Mouse (Mus musculus) liver, adult (tissue): ENCODE measurements around the gene Tmem231.

ENCODE experiments used
- GATA4 ChIP-seq: IDR thresholded peaks from 2 replicates; pipeline ENCODE4 v1.6.1; 2014; ENCODE audit warnings: mild to moderate bottlenecking, low read length; ENCODE audit not compliant: insufficient replicate concordance

Tmem231 gene

DNA sequence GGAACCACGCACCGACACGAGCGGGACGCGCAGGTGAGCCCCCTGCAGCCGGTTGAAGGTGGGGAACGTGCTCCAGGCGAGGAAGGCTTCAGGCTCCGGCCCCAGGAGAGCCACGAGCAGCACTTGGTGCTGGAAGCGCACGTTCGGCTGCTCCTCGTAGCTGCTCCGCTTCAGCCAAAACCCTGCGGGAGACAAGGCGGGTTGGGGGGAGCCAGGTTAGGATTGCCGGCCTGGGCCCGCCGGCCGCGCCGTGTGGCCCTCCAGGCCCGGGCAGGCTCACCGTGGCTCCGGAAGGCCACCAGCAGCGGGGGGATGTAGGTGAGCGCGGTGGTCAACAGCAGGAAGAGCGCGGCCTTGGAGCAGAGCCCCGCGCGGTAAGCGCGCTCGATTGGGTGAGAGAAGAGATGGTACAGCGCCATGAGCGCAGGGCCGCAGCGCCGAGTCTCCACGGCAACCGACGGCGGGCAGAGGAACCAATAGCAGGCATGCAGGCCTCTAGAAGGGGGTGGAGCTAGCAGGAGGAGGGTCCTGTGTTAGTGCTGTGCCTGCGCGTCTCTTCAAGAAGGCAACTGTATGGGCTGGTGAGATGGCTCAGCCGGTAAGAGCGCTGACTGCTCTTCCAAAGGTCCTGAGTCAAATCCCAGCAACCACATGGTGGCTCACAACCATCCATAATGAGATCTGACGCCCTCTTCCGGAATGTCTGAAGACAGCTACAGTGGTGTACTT, at the start of gene Tmem231:
Tmem231 (minus strand) TSS at position 534 of the 729 bp plus-strand sequence.
- TF ChIP-seq GATA4 = no peak

DNA sequence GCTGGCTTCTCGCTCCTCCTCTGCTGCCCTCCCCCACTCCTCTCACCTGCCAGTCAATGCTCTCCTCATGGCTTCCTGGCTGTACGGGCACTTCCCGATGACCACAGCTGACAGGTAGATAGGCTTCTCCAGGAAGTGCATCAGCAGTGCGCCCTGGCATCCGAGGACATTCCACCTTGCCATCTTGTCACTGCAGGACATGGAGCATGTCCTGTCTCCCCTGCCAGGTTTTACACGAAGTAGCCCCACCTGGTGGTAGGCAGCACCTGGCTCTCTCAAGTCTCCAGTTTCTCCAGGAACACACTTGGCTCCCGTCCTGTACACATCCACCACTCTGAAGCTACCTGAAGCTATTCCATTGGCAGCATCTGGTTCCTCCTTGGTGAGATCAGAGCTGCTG, 48.4 kb upstream of the Tmem231 start:
- no peak for TF ChIP-seq GATA4

DNA sequence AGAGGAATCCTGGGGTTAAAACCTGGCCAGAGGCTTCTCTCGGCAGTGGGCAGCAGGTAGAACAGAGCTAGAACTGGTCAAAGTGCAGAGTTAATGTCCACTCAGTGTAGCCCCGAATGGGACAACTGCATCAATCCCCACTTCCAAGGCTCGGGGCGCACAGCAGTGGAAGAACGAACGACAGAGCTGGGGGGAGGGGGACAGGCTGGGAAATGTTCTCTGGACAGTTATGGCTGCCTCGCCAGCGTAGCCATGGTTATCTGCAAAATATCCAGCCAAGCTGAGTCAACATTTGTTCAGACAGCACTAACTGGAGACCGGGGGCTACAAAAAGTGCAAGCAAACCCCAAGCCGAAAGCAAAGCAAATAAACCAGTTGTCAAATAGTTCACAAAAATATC, 44.5 kb upstream of the Tmem231 start:
- no peak for TF ChIP-seq GATA4

DNA sequence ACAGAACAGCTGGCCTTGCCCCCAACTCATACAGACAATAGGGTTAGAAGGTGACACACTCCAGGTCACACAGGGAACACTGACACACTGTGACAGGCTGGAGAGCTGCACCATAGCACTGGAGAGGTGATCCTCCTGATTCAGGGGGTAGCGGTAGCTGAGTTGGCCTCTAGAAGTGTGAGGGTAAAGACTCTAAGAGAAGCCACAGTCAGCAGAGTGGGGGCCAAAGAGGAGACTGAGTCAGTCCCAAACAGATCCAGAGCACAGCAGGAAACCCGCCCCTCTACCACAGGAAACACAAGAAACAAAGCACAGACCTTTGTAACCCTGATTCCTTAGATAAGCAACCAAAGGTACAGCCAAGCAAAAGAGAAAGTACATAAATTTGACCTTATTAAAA, 42.6 kb upstream of the Tmem231 start:
- no peak for TF ChIP-seq GATA4

DNA sequence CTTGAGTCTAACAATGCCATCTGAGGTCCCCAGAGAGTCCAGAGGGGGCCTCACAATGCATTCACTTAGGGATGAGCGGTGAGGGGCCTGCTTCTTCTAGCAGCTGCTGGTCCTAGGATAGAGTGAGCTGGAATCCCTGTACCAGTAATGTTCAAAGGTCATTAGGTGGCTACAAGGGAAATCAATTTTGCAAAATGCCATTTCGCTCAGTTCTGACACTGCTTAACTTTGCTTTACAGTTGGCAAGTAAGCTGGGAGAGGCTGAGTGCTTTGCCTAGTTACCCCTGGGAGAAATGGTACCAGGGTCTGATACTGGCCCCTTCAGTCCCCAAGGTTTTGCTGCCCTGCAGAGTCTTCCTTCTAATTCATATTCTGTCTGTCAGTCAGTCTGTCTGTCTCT, 42.0 kb upstream of the Tmem231 start:
- TF ChIP-seq GATA4 = no peak

DNA sequence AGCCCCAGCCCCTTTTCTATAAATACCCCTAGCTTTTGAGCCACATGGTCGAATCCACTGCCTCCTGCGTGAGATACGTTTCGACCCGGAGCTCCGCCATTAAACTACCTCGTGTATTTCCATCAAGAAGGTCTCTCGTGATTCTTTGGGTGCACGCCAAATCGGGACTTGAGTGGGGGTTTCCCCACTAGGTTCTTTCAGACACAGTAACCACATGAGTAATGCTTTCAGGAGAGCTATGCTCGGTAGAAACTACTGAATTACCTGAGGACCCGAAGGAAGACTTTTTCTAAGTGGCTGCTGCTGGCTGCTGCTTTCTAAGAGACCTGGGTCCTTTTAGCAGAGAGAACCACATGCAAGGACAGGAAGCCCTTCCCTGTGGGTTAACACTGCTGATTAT, 40.5 kb upstream of the Tmem231 start:
- no peak for TF ChIP-seq GATA4

DNA sequence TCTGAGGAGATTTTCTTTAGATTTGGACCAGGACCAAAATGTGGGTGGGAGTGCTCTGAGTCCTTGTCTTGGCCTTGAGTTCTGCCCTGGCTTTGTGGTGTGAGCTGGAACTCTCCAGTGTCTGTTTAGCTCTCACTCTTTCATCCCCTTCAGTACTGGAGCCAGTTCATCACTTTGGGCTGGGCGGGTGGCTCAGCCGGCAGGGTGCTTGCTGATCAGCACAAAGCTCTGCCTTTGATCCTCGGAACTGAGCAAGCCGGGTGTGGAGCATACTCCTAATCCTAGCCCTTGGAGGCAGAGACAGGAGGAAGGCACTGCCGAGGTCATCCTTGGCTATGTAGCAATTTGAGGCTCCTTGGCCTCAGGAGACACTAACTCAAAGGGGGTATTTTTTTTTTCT, 35.3 kb upstream of the Tmem231 start:
- no peak for TF ChIP-seq GATA4

DNA sequence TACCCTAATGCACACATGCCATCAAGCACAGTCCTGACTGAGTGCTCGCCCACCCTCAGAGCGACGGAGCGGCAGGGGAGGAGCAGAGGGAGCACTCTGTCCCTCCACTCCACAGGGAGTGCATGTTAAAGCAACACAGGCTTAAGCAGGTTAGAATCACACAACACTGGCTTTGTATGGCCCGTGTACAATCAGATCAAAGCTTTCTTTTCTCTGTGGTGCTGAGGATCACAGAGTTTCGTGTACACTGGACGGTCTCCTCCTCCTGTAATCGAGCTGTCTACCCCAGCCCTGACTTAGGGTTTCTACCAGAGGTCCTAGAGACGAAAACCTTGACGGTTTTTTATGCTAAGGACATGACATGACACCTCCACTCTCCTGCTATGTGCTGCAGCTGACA, 34.9 kb upstream of the Tmem231 start:
- TF ChIP-seq GATA4 = no peak

DNA sequence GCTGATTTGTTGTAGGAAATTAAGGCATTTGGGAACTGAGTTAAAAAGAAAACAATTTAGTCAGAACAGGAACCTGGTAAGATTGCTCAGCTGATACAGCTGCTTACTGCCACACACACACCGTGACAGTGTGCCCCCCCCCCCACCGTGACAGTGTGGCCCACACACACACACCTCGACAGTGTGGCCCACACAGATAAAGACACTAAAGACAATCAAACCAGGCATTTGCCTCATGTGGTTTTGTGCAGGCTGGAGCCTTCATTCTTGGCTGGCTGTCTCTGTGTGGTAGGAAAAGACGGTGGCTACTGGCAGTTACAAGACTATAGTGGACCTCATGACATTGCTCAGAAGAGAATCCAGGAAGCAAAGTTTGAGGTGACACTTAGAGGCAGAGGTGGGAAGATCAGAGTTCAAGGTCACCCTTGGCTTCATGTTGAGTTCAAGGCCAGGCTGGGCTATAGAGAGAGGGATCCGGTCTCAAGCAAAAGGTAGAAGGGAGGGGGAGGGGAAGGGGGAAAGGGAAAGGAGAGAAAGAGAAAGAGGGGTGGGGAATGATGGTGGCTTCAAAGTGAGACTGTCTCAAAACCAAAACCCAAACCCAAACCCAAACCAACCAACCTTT, 33.7 kb upstream of the Tmem231 start:
- no peak for TF ChIP-seq GATA4

DNA sequence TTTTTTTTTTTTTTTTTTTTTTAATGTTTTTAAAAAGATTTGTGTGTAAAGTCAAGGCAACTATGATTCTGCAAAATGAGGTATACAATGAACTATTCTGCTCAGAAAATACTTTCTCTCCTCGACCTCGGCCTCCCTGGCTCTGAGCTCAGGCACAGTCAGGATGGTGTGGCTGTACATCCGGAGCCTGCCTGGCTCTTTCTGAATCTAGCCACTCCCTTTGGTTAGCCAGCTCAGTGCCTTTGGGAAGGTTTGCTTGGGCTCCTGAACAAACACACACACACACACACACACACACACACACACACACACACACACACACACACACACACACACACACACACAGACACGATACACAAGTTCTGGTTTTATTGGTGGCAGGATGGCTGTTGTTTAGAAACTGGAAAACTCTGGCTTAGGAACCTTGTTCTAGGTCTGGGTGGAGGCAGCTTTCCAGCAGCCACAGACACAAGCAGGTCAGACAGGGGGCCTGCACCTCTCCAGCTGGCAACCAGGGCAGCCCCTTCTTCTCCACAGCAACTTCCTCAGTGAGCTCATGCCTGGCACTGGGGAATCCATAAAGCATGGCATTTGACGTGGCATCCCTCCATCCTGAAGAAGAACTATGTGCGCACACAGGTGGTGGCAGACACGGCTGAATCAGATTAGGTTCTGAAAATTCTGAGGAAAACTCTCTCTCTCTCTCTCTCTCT, 31.3 kb upstream of the Tmem231 start:
- no peak for TF ChIP-seq GATA4

DNA sequence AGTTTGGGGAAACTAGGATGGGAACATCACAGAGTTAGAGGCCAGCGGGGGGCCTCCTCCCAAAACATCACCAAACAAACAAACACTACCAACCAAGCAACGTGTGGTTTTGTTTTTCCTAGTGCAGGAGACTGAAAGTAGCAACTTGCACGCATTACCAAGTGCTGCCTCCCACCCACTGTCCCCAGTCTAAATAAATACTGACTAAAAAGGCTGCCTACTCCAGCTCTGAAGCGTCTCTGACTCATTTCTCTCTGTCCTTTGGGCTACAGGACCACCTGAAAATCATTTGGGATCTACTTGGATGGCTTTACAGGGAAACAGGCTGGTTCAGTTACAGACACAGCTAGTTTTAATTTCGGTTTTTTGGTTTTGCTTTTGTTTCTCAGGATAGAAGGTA, 30.7 kb upstream of the Tmem231 start:
- no peak for TF ChIP-seq GATA4

DNA sequence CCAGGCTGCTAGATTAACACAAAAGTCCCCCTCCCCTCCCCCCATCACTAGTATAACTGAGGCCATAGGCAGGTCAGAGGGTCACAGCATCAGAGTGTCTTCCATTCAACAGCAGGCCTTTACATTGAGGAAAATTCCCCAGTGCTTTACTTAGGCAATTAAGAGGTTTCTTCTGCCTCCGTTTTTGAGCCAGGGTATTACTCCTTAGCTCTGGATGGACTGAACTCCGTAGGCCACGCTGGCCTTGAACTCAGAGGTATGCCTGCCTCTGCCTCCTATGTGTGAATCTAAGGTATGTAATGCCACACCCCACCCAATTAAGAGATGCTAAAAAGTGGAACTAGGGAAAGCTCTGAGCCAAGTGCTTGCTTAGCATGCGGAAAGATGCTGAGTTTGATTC, 29.9 kb upstream of the Tmem231 start:
- TF ChIP-seq GATA4 = no peak

DNA sequence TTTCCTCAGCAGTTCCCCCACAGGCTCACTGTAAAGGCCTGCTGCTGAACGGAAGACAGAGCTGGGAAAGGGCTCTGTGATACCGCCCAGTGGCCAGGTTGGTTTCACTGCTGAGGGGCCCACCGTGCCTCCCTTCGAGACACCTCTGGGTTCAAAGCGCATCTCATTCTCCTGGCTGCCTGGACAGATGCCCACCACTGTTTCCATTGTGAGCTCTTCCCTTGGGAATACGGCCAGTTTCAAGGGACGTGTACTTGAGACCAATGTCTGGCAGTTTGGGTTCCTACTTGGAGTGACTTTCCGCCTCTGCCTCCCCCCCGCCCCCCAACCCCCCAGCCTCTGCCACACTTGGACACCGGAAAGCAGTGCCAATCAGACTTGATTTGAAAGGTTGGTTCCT, 29.4 kb upstream of the Tmem231 start:
- TF ChIP-seq GATA4 = no peak

DNA sequence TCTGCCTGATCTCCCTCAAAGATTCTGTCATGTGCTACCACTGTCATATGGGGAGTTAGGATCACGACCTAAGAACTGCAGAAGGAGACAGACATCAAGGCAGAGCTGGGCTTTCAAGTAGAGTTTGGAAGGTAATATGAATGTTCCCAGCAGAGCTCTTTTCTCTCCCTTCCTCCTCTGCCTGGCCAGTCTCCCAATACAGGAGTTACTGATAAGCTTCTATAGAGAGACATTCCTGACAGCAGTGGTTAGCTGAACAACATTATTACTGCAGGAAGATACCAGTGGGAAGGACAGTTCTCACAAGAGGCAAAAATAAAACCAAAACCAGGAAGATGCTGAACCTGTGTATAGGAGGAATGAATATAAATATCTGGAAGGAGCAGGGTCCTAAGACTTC, 28.9 kb upstream of the Tmem231 start:
- TF ChIP-seq GATA4 = no peak

DNA sequence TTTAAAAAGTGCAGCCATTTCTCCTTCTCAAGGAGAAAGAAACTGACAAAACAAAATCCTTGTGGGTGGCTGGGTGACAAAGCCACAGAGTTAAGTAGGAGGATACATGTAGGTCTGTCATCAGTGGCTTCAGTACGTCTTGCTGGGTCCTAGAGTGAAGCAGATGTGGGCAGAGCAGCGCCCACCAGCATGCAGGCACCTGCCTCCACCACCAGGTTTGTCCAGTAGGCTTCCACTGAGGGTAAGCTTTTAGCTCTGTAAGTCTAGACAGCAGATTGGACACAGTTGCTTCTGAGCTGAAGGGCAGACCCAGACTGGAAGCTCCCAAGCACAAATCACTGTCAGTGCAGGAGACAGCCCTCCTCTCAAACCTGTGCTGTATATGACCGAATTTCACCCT, 27.6 kb upstream of the Tmem231 start:
- TF ChIP-seq GATA4 = no peak

DNA sequence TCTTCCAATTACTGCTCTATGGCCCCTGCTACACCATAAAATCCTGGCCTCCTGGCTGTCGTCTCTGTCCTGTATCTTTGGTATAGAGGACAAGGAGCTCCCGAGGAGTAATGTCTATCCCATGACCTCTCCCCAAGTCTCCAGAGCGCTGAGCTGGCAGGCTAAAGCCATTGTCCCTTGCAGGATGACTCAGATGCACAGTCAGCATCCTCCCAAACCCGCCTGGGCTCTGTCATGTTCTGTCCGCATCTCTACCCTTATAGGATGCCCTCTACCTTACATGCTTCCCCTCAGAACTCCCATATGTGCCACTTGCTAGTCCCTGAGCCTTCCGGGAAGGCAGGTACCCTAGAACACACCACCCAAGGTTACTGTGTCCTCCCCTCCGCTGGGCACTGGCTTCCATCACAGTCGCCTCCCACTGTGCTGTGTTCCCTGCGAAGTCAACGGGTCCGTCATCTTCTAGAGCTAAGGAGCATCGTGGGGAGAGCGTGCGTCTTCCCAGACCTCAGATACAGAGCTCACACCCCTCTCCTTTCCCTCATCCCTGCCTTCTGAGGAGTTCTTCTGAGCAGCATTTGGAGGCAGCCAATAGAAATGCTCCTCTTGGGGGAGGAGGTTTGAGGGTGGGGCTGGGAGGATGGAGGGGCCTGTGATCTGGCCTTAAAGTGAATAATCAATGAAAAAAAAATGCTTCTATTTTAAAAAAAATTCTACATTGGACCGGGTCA, 27.1 kb upstream of the Tmem231 start:
- TF ChIP-seq GATA4 = no peak
